Mouse (Mus musculus) lung, postnatal 10 days (tissue): ENCODE measurements around the gene Ugt2b34.
A peak's percentile ranks its signal among the peaks of the same experiment; 100 is the strongest.
"Not testable (repeated sequence)": the region's sequence is repeated elsewhere in the genome, so short reads cannot be mapped to it uniquely, and the experiment has no call there.

Experiments used
- DNase-seq: peaks from one replicate; pipeline ENCODE4 v3.0.0; 2021

The Ugt2b34 gene

DNA sequence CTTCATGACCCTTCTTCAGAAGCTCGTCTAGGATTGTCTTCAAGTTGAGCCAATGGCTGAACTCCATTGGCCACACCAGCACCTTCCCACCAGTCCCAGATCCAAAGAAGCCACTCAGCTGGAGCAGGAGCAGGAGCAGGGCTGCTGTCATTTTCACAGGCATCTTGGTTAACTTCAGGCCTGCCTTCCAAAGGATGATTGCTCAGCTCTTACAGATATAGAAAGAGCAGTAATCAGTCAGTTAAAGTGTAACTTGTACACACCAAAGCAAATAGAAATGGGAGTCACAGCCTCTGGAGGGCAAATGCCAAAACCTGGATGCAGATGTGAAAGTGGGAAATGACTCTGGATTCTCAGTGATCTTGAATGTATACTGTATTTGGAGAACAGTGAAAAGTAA is at the start of gene Ugt2b34:
Gene Ugt2b34 (minus strand): TSS at position 180 of the 400 bp plus-strand sequence.
- DNase-seq, result no peak

DNA sequence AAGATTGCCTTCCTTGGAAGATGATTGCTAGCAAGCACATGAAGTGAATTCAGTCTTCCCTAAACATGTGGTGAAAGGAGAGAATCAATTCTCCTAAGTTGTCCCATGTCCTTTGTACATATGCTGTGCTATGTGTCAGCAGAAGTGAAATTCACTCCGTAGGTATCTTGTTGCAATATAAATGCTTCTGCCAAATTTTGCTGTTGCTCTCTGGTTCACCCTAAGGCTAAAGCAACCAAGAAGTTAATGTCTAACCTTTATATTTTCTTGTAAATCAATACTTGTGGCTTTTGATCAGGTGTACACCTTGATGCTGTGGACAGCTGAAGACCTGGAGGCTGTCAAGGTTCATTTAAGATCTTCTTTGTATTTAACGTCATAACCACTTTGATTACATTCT is 35.4 kb upstream of the Ugt2b34 start:
- no peak for DNase-seq

DNA sequence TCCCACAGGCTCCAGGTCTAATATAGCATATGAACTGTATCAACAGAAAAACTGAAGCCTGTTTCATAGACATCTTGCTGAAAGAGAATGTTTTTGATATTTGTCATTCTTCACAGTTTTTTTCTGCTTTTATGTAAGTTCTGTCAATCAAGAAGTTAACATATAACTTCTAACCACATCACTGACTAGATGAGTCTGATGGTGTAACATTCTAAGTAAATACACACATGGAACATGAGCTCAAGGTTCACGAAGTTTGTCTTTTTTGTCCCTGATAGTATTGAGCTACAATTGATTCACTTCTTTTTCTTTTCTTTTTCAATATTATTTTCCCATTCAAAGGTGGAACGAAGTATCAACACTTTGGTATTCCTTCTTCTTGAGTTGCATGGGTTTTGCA is 19.7 kb upstream of the Ugt2b34 start, which contains the start of gene Ugt2b1:
Gene Ugt2b1 (minus strand): TSS at position 105 of the 400 bp plus-strand sequence.
- DNase-seq, result no peak

DNA sequence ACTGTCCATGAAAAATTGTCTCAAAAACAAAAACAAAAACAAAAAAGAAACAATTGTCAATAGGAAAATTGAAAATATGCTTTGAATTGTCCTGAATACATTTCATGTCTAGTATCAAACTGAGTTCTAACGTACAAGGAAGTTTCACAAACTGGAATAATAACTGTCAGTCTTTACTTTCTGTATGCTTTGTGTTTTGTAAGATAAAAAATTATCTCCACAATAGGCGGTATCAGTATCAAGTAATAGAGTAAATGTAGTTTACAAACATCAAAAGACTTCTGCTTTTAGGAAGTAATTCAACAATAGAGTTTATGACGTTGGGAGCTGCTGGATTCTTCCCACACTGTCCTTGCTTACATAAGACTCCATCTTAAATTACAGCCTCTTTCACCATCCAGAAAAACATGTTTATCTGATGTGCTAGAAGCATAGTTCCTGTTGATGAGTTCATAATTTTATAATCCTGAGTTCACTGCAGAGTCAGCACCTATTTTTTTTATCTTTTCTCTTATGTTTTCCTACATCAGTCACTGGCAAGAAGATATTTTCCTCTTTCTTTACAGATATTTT is 14.0 kb upstream of the Ugt2b34 start:
- DNase-seq, result no peak

DNA sequence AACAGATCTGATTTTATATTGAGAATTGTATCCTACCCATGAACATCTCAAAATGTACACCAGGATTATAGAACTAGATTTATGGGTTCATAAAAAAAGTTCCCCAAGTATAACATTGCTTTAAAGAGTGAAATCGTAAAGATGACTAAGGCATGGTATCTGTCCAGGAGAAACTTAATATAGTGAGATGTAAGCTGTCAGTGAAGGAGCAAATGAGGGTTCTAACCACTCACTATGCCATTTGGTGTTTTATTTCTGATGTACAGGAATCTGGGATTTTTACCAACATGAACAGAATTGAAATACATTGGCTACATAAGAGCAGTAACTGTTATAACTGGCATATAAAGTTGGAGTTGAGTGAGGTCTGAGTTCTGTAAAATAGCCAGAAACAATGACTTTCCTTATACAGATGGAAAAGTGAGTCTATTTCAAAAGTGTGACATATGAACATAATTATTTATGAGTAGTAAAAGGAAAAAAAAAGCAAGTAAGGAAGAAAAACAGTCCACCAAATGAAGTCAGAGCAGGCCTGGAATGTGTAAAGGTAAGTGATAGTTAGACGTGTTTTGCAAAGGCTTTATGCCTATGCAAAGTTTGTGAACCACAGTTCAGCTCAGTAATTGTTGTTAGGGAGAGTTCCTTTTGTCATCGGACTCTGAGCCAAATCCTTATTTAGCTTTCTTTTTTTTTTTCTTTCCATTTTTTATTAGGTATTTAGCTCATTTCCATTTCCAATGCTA is 4.8 kb upstream of the Ugt2b34 start:
- no peak for DNase-seq

DNA sequence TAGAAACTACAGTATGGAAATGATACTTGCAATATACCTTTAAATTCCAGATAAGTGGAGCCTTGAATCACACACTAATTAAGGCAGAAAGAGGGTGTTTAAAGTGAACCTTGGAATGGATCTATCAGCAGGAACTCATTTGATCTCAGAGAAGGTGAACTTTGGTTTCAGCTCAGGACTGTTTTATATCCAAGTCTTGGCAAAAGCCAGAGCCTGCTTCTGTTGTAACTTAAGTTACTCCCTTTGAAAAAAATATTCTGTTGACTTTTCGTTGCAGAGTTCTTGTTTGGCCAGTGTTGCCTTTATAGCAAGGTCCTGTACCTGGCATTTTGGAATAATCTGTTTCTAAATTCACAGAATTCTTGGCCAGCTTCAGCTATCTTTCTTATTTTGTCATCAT is 4.0 kb upstream of the Ugt2b34 start:
- DNase-seq, result no peak

DNA sequence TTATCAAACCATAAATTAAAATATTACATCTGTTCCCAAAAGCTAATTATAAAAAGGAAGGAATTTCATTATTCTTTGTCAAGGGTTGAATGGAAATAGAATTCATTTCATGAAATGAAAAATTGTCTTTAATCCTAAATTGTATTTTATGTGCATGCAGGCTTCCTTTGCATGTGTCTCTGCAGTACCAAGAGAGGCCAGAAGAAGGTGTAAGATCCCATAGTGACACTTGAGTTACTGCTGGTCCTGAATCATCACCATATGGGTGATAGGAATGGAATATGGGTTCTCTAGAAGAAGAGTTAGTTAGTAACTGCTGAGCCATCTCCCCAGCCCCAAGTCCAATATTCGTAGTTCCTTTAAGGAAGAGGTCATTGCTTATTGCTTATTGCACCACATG is 16.8 kb downstream of the Ugt2b34 start:
- DNase-seq, result no peak

DNA sequence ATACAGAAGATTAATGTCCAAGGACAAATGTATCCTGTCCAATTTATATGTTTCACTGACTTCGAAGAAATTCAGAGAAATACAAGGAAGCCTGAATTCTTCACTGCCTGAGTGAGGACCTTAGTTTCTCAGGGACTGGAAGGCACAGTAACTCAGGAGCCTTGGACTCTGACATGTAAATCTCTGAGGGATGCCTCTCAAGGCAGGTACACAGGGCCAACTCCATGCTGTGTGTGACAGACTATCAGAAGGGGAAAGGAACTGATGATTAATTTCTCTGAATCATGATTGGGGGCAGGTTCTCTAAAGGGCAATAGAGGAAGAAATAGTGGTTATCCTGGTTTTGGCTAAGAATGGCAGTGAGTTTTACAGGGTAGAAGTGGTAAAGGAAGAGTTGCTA is 18.3 kb downstream of the Ugt2b34 start:
- no peak for DNase-seq

DNA sequence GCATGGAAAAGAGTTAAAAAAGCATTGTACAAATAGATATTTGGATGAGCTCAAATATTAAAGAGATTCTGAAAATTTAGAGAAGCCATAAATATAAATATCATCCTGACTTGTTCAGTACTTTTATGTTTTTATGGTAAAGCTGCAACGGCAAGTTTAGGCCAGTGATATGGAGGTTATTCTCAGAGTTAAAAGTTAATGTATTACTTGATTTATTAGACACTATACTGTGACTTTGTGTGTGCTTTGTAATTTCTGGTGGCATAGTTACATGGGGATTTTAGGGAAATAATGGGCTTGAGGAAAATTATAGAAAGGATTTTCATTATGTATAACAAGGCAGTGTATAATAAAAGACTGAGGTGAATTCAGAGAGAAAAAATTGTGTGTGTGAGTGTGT is 19.7 kb downstream of the Ugt2b34 start:
- DNase-seq, result no peak

DNA sequence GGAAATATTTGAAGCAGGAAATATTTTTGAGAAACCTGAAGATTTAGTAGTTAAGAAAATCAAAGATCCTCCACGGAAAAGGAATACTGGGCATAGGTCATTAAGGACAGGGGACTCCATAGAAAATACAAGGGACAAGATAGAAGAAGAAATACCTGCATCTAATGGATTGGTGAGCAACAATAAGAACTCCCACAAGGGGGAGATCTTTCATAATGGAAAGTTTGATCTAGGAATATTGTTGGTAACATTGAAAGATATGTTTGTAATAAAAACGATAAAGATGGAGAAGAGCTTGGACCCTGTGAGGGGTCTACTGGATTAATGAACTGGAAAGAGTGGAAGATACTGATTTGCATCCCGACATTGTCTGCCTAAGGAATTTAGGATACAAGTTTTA is 20.1 kb downstream of the Ugt2b34 start:
- no peak for DNase-seq

DNA sequence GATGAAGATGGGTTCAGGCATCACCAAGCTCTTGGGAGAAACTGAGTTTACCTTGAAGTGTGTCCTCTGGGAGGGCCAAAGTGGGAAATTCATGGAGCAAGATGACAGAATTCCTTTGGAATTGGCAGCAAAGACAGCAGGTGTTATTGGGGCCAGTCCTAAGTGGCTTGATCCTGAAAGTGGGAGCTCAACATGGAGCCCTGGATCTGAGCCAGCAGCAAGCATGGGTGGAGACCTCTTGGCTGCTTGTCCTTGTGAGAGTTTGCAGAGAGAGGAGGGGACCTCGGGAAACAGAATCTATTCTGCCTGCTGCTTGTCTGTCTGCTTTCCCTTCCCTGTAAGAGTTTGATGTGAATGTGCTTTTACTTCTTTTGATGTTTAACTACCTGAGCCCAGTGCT is 34.9 kb downstream of the Ugt2b34 start:
- DNase-seq, result peak; percentile 4

DNA sequence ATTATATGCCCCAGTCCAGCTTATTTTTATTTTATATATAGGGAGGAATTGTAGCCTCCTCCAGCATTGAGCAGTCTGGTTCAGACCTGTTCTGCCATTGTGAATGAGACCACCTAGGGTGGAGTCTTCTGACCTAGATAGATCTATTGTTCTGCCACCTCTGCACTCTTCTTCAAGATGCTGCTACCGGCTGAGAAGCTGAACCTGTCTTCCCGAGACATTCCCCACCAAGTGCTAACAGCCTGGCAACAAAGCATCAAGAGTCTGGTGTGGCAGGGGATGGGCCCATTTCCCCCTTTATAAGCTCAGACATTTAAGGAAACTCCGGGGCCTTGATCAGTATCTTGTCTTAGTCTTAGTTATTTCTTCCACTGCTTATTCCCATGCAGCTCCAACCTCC is 48.4 kb downstream of the Ugt2b34 start:
- no peak for DNase-seq

DNA sequence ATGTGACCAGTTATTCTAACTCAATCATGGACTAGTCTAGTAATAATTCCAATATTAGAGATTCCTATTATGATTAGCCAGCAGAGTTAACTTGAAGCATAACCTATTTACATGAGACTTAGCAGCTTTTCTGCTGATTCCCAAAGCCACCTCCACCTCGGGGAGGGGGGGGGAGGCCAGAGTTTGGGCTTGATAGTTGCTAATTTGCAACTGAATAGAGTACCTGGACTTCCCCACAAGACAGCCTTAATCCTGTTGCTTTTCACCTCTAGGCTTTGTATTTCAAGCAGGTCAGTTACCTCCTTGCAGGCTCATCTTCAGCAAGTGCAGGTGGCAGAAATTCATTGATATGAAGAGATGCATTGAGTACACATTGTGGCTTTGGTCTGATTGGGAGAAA is 49.1 kb downstream of the Ugt2b34 start:
- DNase-seq, result no peak

DNA sequence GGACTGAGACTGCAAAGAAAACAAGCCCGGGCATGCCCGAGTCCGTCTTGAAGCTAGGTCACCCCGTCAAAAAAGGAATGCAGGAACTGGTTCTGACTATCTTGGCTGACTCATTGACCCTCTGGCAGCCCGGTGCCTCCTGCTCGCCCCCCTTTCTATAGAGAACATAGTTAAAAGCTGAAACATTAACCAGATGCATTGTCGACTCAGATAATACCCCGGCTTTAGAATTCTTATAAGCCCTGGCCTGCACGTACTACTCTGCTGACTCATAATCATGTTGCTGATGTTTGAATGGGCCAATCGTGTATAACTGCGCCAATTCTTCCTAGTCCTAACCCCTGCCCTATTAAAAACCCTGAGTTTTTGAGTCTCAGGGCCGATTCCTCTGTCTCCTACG is 50.2 kb downstream of the Ugt2b34 start:
- DNase-seq, result not testable (repeated sequence)

DNA sequence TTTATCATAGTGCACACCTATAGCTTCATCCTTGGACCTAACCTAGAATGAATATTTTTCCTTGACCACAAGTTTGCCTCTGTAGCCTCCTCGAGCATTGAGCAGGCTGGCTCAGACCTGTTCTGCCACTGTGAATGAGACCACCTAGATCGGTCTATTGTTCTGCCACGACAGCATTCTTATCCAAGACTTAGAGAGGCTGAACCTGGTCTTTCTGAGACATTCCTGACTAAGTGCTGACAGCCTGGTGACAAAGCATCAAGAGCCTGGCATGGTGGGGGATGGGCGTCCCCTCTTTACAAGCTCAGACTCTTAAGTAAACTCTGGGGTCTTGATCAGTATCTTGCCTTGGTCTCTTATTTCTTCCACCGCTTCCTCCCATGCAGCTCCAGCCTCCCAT is 55.1 kb downstream of the Ugt2b34 start:
- DNase-seq, result no peak

DNA sequence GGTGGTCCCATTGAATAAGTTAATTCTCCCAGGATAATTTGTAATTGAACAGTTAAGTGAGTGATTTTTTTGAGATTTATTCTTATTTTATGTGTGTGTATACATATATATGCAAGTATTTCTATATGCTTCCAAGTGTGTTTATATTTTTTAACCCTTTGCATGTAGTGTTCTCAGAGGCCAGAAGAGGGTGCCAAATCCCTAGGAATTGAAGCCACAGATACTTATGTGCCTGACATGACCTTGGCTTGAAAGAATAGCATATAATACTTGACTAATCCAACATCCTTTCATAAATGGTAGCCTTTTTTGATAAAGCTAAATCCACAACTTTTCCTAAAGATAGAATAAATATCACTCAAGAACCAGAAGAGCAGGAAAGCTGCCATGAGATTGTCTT is 56.6 kb downstream of the Ugt2b34 start:
- no peak for DNase-seq

DNA sequence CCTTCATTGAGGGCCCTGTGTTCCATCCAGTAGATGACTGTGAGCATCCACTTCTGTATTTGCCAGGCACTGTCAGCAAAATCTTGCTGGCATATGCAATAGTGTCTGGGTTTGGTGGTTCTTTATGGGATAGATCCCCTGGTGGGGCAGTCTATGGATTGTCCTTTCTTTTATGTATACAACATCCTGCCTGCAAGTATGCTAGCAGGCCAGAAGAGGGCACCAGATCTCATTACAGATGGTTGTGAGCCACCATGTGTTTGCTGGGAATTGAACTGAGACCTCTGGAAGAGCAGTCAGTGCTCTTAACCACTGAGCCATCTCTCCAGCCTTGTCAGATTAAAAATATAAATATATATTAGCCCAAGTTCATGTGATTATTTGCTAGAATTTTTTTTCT is 65.5 kb downstream of the Ugt2b34 start:
- not testable (repeated sequence) for DNase-seq

DNA sequence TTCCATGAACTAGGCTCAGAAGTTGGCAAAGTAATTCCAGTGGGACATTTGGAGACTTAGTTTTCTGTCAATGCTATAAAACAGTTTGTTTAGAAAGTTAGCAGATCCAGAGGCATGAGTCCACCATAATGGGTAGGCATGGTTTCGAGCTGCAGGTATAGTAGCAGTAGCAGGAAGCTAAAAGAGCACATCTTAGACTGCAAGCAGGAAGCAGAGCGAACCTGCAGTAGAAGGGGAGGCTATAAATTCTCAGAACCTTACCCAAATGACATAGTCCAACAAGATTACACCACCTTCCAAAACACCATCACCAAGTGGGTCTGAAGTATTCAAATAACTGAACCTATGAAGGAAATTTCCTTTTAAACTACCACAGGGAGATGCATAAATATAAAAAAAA is 66.5 kb downstream of the Ugt2b34 start:
- no peak for DNase-seq
